Mouse (Mus musculus): ENCODE measurements around the gene Dnajb2. TPM values are rescaled to one million over a fixed set of nuclear protein-coding genes. Genes with fewer than 3 reads are reported as not detected.
A peak's percentile ranks its signal among the peaks of the same experiment; 100 is the strongest.

Dnajb2 gene
- polyA plus RNA-seq, 1 experiment from 2014 or later = 13.8 TPM

GRCm38 (mm10) chr1:75201236-75201635 lies 35.0 kb upstream of the Dnajb2 start:
- H3K9ac ChIP-seq (replicated peaks; ENCODE audit: low read length) = no peak overlapping the region
- no peaks in the 10 kb centered on the region for H3K27me3 ChIP-seq (ENCODE audit: control insufficient read depth, insufficient read depth, low read length)
- H3K9me3 ChIP-seq (replicated peaks; ENCODE audit: control insufficient read depth, low read length) = no peaks in the 10 kb centered on the region
- DNase-seq (ENCODE audit: low spot score) (no peak), ATAC-seq (replicated peaks; ENCODE audit: insufficient number of reproducible peaks, low FRiP score, low TSS enrichment, low read depth) (no peak)
- H3K4me1 ChIP-seq (ENCODE audit: control insufficient read depth, insufficient read depth, low read length) = no peaks in the 10 kb centered on the region
- H3K4me2 ChIP-seq (ENCODE audit: low read depth, low read length) = no peak overlapping the region
- no peak overlapping the region for H3K27ac ChIP-seq (replicated peaks; ENCODE audit: low read depth, low read length)
- 88% methylated on average over 1 of the region's 1 CpGs for WGBS
- H3K36me3 ChIP-seq (replicated peaks; ENCODE audit: control insufficient read depth, insufficient read depth, low read depth, low read length) = no peaks in the 10 kb centered on the region; the same call in 1 of the 2 replicates
- no peak overlapping the region for H3K4me3 ChIP-seq (ENCODE audit: low read depth, low read length)

GRCm38 (mm10) chr1:75208967-75209678 lies 27.1 kb upstream of the Dnajb2 start:
- H3K27me3 ChIP-seq (ENCODE audit: control insufficient read depth, insufficient read depth, low read length) = no peaks in the 10 kb centered on the region
- H3K4me1 ChIP-seq (ENCODE audit: control insufficient read depth, insufficient read depth, low read length) = no peaks in the 10 kb centered on the region
- H3K9ac ChIP-seq (replicated peaks; ENCODE audit: low read length) = peak overlapping the region; percentile 60
- H3K27ac ChIP-seq (replicated peaks; ENCODE audit: low read depth, low read length) = no peak overlapping the region
- ATAC-seq (replicated peaks; ENCODE audit: insufficient number of reproducible peaks, low FRiP score, low TSS enrichment, low read depth) = no peak
- peak overlapping the region; percentile 65 for H3K4me2 ChIP-seq (ENCODE audit: low read depth, low read length)
- no peaks in the 10 kb centered on the region for H3K36me3 ChIP-seq (replicated peaks; ENCODE audit: control insufficient read depth, insufficient read depth, low read depth, low read length)
- 16% methylated on average over 34 of the region's 34 CpGs for WGBS
- peak; percentile 48 for DNase-seq (ENCODE audit: low spot score)
- peak overlapping the region; percentile 29 for H3K4me3 ChIP-seq (ENCODE audit: low read depth, low read length)
- no peaks in the 10 kb centered on the region for H3K9me3 ChIP-seq (replicated peaks; ENCODE audit: control insufficient read depth, low read length)

- Histone ChIP-seq H3K4me1 (ENCODE audit: control insufficient read depth, insufficient read depth, low read length) (no peaks in the 10 kb centered on the region), H3K27ac (replicated peaks; ENCODE audit: low read depth, low read length) (no peak within 1 kb of the TSS), H3K9ac (replicated peaks; ENCODE audit: low read length) (peak within 1 kb of the TSS; percentile 92), H3K36me3 (replicated peaks; ENCODE audit: control insufficient read depth, insufficient read depth, low read depth, low read length) (no peaks in the 10 kb centered on the region), H3K9me3 (replicated peaks; ENCODE audit: control insufficient read depth, low read length) (no peaks in the 10 kb centered on the region), H3K4me3 (ENCODE audit: low read depth, low read length) (peak within 1 kb of the TSS; percentile 87), H3K27me3 (ENCODE audit: control insufficient read depth, insufficient read depth, low read length) (no peaks in the 10 kb centered on the region), H3K4me2 (ENCODE audit: low read depth, low read length) (peak within 1 kb of the TSS; percentile 92)
- ATAC-seq (replicated peaks; ENCODE audit: insufficient number of reproducible peaks, low FRiP score, low TSS enrichment, low read depth) = peak; percentile 92
- DNase-seq (ENCODE audit: low spot score) = peak; percentile 98
- 5% methylated on average over 42 of the region's 42 CpGs for WGBS
Observed at GRCm38 (mm10) chr1:75210136-75211087, 25.8 kb upstream of the Dnajb2 start, which contains the start of the genes Glb1l and Stk16. Gene Glb1l, minus strand, starts transcription at chr1:75210813. Gene Stk16, plus strand, starts transcription at chr1:75210838.

GRCm38 (mm10) chr1:75211141-75211708 lies 25.0 kb upstream of the Dnajb2 start:
- no peaks in the 10 kb centered on the region for H3K27me3 ChIP-seq (ENCODE audit: control insufficient read depth, insufficient read depth, low read length)
- H3K4me3 ChIP-seq (ENCODE audit: low read depth, low read length) = peak overlapping the region; percentile 87
- ATAC-seq (replicated peaks; ENCODE audit: insufficient number of reproducible peaks, low FRiP score, low TSS enrichment, low read depth) (0 out of 2 replicates have a peak, but pooled peaks have one; percentile 19), DNase-seq (ENCODE audit: low spot score) (no peak)
- no peaks in the 10 kb centered on the region for H3K9me3 ChIP-seq (replicated peaks; ENCODE audit: control insufficient read depth, low read length)
- no peaks in the 10 kb centered on the region for H3K4me1 ChIP-seq (ENCODE audit: control insufficient read depth, insufficient read depth, low read length)
- H3K9ac ChIP-seq (replicated peaks; ENCODE audit: low read length) = peak overlapping the region; percentile 92
- no peak overlapping the region for H3K27ac ChIP-seq (replicated peaks; ENCODE audit: low read depth, low read length)
- H3K4me2 ChIP-seq (ENCODE audit: low read depth, low read length) = peak overlapping the region; percentile 92
- 13% methylated on average over 17 of the region's 17 CpGs for WGBS
- no peaks in the 10 kb centered on the region for H3K36me3 ChIP-seq (replicated peaks; ENCODE audit: control insufficient read depth, insufficient read depth, low read depth, low read length)

GRCm38 (mm10) chr1:75212542-75212941 lies 23.7 kb upstream of the Dnajb2 start:
- WGBS = 66% methylated on average over 4 of the region's 4 CpGs
- DNase-seq (ENCODE audit: low spot score) (no peak), ATAC-seq (replicated peaks; ENCODE audit: insufficient number of reproducible peaks, low FRiP score, low TSS enrichment, low read depth) (no peak)
- Histone ChIP-seq H3K4me1 (ENCODE audit: control insufficient read depth, insufficient read depth, low read length) (no peaks in the 10 kb centered on the region), H3K9ac (replicated peaks; ENCODE audit: low read length) (no peak overlapping the region), H3K27ac (replicated peaks; ENCODE audit: low read depth, low read length) (no peak overlapping the region), H3K4me2 (ENCODE audit: low read depth, low read length) (no peak overlapping the region), H3K36me3 (replicated peaks; ENCODE audit: control insufficient read depth, insufficient read depth, low read depth, low read length) (no peaks in the 10 kb centered on the region), H3K9me3 (replicated peaks; ENCODE audit: control insufficient read depth, low read length) (no peaks in the 10 kb centered on the region), H3K4me3 (ENCODE audit: low read depth, low read length) (no peak overlapping the region), H3K27me3 (ENCODE audit: control insufficient read depth, insufficient read depth, low read length) (peaks cover 5% of the 10 kb centered on the region)

GRCm38 (mm10) chr1:75213096-75213495 lies 23.1 kb upstream of the Dnajb2 start:
- Histone ChIP-seq H3K4me3 (ENCODE audit: low read depth, low read length) (no peak overlapping the region), H3K4me1 (ENCODE audit: control insufficient read depth, insufficient read depth, low read length) (no peaks in the 10 kb centered on the region), H3K27ac (replicated peaks; ENCODE audit: low read depth, low read length) (no peak overlapping the region), H3K9me3 (replicated peaks; ENCODE audit: control insufficient read depth, low read length) (no peaks in the 10 kb centered on the region), H3K4me2 (ENCODE audit: low read depth, low read length) (no peak overlapping the region), H3K36me3 (replicated peaks; ENCODE audit: control insufficient read depth, insufficient read depth, low read depth, low read length) (no peaks in the 10 kb centered on the region), H3K9ac (replicated peaks; ENCODE audit: low read length) (no peak overlapping the region), H3K27me3 (ENCODE audit: control insufficient read depth, insufficient read depth, low read length) (peaks cover 8% of the 10 kb centered on the region)
- DNase-seq (ENCODE audit: low spot score) (no peak), ATAC-seq (replicated peaks; ENCODE audit: insufficient number of reproducible peaks, low FRiP score, low TSS enrichment, low read depth) (no peak)
- WGBS = 85% methylated on average over 7 of the region's 7 CpGs

GRCm38 (mm10) chr1:75214442-75214841 lies 21.8 kb upstream of the Dnajb2 start:
- Histone ChIP-seq H3K36me3 (replicated peaks; ENCODE audit: control insufficient read depth, insufficient read depth, low read depth, low read length) (no peaks in the 10 kb centered on the region), H3K27ac (replicated peaks; ENCODE audit: low read depth, low read length) (no peak overlapping the region), H3K9ac (replicated peaks; ENCODE audit: low read length) (no peak overlapping the region), H3K9me3 (replicated peaks; ENCODE audit: control insufficient read depth, low read length) (no peaks in the 10 kb centered on the region), H3K27me3 (ENCODE audit: control insufficient read depth, insufficient read depth, low read length) (peaks cover 20% of the 10 kb centered on the region), H3K4me1 (ENCODE audit: control insufficient read depth, insufficient read depth, low read length) (no peaks in the 10 kb centered on the region; the same call in 1 of the 2 replicates), H3K4me2 (ENCODE audit: low read depth, low read length) (no peak overlapping the region), H3K4me3 (ENCODE audit: low read depth, low read length) (no peak overlapping the region)
- DNase-seq (ENCODE audit: low spot score) (no peak), ATAC-seq (replicated peaks; ENCODE audit: insufficient number of reproducible peaks, low FRiP score, low TSS enrichment, low read depth) (no peak)
- 87% methylated on average over 2 of the region's 2 CpGs for WGBS
